Mouse (Mus musculus) cortical plate, adult 2 months (tissue): Measurements from ENCODE around the gene Hes1.

Experiments
- CTCF ChIP-seq: fragments of 200-500 bp; IDR thresholded peaks from 2 replicates; pipeline ENCODE4 v1.5.1; 2011; ENCODE audit warnings: mild to moderate bottlenecking, control low read depth, low read length; ENCODE audit not compliant: insufficient read depth; ENCODE audit errors: extremely low read depth
- POLR2A ChIP-seq: fragments of 200-500 bp; IDR thresholded peaks from 2 replicates; pipeline ENCODE4 v1.6.1; 2011; ENCODE audit warnings: mild to moderate bottlenecking, low read length, control low read depth; ENCODE audit not compliant: insufficient read depth; ENCODE audit errors: extremely low read depth

DNA sequence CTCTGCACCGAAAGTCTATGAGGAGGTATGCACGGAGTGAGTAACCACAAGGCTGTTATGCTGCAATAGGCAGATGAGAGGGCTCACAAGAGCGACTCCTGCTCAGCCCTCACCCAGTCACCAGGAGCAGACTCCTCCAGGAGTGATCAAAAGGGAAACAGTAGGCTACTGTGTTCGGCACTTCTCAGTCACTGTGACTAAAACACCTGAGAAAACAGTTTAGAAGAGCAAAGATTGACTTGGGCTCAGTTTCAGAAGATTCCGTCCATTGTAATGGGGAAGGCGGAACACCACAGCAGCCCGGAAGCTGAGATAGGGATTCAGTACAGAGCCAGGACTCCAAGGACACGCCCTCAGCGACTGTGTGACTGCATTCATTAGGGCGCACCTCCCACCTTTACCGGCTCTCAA, 16.8 kb upstream of the Hes1 start:
- TF ChIP-seq CTCF (no peak), POLR2A (no peak)
